Mouse (Mus musculus) hindbrain, embryonic 15.5 days (tissue): ENCODE data around the gene H2-M5. TPM values are rescaled to one million over a fixed set of nuclear protein-coding genes. Genes with fewer than 3 reads are reported as not detected.

Experiments
- ATAC-seq: fragments of 200-750 bp; cut with Nextera tagmentation; 2 replicates; pipeline ENCODE4 v1.8.0; 2017; ENCODE audit warnings: low read depth, moderate number of reproducible peaks, moderate TSS enrichment; ENCODE audit not compliant: low FRiP score
- H3K27ac ChIP-seq: fragments of 300-500 bp; sonication (generic); replicated peaks from 2 replicates; pipeline ENCODE4 v1.5.1; 2015; ENCODE audit warnings: mild to moderate bottlenecking, inconsistent platforms
- H3K27me3 ChIP-seq: fragments of 300-500 bp; sonication (generic); 2 replicates; pipeline ENCODE4 v1.6.1; 2015; ENCODE audit warnings: control low read depth, inconsistent platforms
- H3K36me3 ChIP-seq: fragments of 300-500 bp; sonication (generic); 2 replicates; pipeline ENCODE4 v1.6.1; 2015; ENCODE audit warnings: control low read depth, inconsistent platforms
- H3K4me1 ChIP-seq: fragments of 300-500 bp; sonication (generic); replicated peaks from 2 replicates; pipeline ENCODE4 v1.6.1; 2015; ENCODE audit warnings: control low read depth, inconsistent platforms
- H3K4me2 ChIP-seq: fragments of 300-500 bp; sonication (generic); 2 replicates; pipeline ENCODE4 v1.6.1; 2015; ENCODE audit warnings: moderate library complexity, mild to moderate bottlenecking, inconsistent platforms
- H3K4me3 ChIP-seq: fragments of 300-500 bp; sonication (generic); 2 replicates; pipeline ENCODE4 v1.5.1; 2015; ENCODE audit warnings: mild to moderate bottlenecking, inconsistent platforms
- H3K9ac ChIP-seq: fragments of 300-500 bp; sonication (generic); 2 replicates; pipeline ENCODE4 v1.6.1; 2015; ENCODE audit warnings: inconsistent platforms
- H3K9me3 ChIP-seq: fragments of 300-500 bp; sonication (generic); 2 replicates; pipeline ENCODE4 v1.6.1; 2016; ENCODE audit warnings: control low read depth, inconsistent platforms
- WGBS: fragments of 180-500 bp; shearing (Covaris S2); methylation state at CpG from one replicate; pipeline ENCODE4 v1.1.7; 2015; 5-methylcytosine and 5-hydroxymethylcytosine counted together
- polyA plus RNA-seq: library from polyadenylated mRNA; unstranded; fragments of >200 nt; fragmentation: Nextera tagmentation; extraction: Ambion mirVana; gene quantifications from 2 replicates; pipeline ENCODE4 v1.2.1, GENCODE M21; 2015

H2-M5 gene
- polyA plus RNA-seq, 1 experiment from 2014 or later, result 2.5 TPM

GRCm38 (mm10) chr17:37009460-37010042, 20.2 kb upstream of the H2-M5 start:
- 96% methylated on average over 17 of the region's 17 CpGs for WGBS
- H3K4me1 ChIP-seq, result peaks cover 21% of the 10 kb centered on the region
- H3K27ac ChIP-seq, result no peak overlapping the region
- no peaks in the 10 kb centered on the region for H3K9me3 ChIP-seq
- H3K9ac ChIP-seq, result no peak overlapping the region
- no peak for ATAC-seq
- H3K27me3 ChIP-seq, result no peaks in the 10 kb centered on the region
- H3K36me3 ChIP-seq, result peaks cover 54% of the 10 kb centered on the region
- no peak overlapping the region for H3K4me3 ChIP-seq
- H3K4me2 ChIP-seq, result no peak overlapping the region

DNA sequence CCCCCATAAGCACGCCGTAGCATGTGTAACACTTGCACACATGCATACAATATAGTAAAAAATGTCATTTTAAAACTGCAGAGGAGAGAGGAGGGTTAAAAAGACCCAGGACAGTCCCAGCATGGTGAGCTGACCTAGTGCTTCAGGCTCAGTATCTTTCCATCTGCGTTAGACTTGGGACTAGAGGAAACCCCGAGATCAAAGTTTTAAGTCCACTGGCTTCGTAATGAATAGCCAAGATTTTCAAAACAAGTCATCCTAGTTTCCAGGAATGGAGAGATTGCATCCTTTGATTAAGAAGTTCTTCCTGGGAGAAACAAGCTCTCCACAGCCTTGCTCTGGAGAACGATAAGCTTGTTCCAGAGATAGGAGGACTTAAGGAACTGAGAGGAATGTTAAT, 18.8 kb upstream of the H2-M5 start:
- WGBS, result 94% methylated on average over 6 of the region's 6 CpGs
- Histone ChIP-seq H3K27ac (no peak overlapping the region), H3K4me2 (no peak overlapping the region), H3K4me1 (peaks cover 32% of the 10 kb centered on the region), H3K27me3 (no peaks in the 10 kb centered on the region), H3K36me3 (peaks cover 54% of the 10 kb centered on the region), H3K9ac (no peak overlapping the region), H3K4me3 (no peak overlapping the region), H3K9me3 (no peaks in the 10 kb centered on the region)
- no peak for ATAC-seq

DNA sequence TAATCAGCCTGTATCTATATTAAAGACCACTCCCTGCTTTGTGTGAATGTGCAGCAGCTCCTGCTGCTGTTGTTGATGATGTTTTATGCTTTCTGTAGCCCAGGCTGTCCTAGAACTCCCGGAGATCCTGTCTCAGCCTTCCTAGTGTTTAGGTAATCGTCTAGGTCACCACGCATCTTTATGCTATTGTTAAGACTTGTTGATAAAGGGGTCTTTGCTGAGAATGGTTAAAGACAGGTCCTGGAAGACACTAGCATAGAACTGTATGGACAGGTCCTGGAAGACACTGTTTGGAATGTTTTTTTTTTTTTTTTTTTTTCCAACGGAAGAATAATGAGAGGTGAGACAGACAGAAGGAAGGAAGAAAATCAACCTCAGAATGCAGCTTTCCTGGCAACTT, 14.0 kb upstream of the H2-M5 start:
- ATAC-seq, result peak; percentile 19; the same call in 1 of the 2 replicates
- Histone ChIP-seq H3K9ac (peak overlapping the region; percentile 99), H3K27ac (peak overlapping the region; percentile 97), H3K9me3 (no peaks in the 10 kb centered on the region), H3K36me3 (peaks cover 24% of the 10 kb centered on the region), H3K4me1 (peaks cover 23% of the 10 kb centered on the region), H3K4me3 (peak overlapping the region; percentile 90), H3K4me2 (peak overlapping the region; percentile 71), H3K27me3 (no peaks in the 10 kb centered on the region)
- WGBS, result 15% methylated on average over 4 of the region's 4 CpGs

DNA sequence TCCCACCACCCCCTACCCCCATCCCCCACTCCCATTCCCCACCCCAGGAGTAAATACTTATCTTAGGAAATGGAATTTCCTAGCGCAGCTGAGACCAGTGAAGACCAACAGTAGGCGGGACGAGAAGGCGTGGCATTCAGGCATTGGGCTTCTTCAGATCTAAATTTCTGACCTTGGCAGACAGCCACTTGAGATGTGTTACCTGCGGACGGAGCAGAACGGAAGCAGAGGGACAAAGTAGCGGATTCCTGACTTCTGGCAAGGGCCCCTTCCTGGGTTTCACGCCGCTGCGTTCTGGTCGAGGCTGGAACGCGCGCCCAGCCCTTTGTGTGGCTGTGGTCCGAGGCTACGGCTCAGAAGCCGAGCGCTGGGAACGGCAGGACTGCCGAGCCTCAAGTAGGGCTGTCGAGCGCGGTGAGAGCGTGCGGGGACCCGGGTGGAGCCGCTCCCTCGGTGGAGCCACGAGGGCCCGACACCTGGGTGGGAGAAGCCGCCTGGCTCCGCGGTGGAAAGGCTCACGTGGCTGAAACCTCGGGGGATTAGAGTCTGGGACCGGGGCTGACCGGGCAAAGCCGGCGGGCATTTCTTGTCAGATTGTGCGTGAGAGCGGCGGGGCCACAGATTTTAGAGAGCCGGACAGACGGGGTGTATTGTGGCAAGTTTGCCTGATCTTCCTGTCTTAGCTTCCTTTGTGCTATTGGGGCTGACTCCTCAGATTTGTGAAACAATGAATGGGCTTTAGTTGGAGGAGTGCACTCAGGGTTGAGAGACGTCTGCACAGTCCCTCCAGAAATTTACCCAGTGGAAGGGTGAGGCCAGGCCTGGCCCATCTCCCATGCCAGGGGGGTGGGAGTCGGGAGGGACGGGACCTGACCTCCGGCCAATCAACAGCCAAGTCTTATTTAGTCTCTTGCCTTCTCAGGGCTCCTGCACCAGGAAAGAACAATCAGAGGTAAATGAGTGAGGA, 13.3 kb upstream of the H2-M5 start:
- H3K4me2 ChIP-seq, result peak overlapping the region; percentile 71
- H3K9ac ChIP-seq, result peak overlapping the region; percentile 99
- peaks cover 18% of the 10 kb centered on the region for H3K36me3 ChIP-seq
- no peaks in the 10 kb centered on the region for H3K9me3 ChIP-seq
- H3K27ac ChIP-seq, result peak overlapping the region; percentile 97
- H3K4me1 ChIP-seq, result peaks cover 23% of the 10 kb centered on the region
- H3K4me3 ChIP-seq, result peak overlapping the region; percentile 90
- under 1% methylated on average over 49 of the region's 49 CpGs for WGBS
- H3K27me3 ChIP-seq, result no peaks in the 10 kb centered on the region
- ATAC-seq, result peak; percentile 91

DNA sequence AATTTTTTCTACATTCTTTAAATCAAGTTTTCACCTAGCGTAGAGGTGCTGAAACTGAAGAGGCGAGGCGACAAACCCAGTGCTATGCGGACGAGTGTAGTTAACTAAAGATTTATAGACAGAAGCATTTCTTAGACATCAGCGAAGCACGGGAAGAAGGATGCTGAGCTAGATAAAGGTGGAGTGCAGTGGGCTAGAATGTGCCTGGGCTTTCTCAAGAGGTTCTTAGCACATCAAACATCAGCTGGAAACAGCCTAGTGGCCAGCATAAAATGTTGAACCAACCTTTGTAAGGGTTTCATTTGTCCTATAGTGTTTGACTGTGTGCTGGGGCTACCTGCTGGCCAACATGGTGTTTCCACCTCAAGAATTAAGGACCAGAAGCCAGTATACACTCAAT, 11.5 kb upstream of the H2-M5 start, which contains the start of gene Zfp57:
Gene Zfp57 (plus strand): TSS at position 301 of the 400 bp plus-strand sequence.
- Histone ChIP-seq H3K27me3 (no peaks in the 10 kb centered on the region), H3K9ac (no peak within 1 kb of the TSS), H3K36me3 (peaks cover 2% of the 10 kb centered on the region; the same call in 1 of the 2 replicates), H3K27ac (peak within 1 kb of the TSS; percentile 97; the same call in 1 of the 2 replicates), H3K9me3 (no peaks in the 10 kb centered on the region), H3K4me1 (peaks cover 18% of the 10 kb centered on the region), H3K4me3 (peak within 1 kb of the TSS; percentile 90), H3K4me2 (peak within 1 kb of the TSS; percentile 71)
- WGBS, result 95% methylated on average over 7 of the region's 7 CpGs
- no peak for ATAC-seq

DNA sequence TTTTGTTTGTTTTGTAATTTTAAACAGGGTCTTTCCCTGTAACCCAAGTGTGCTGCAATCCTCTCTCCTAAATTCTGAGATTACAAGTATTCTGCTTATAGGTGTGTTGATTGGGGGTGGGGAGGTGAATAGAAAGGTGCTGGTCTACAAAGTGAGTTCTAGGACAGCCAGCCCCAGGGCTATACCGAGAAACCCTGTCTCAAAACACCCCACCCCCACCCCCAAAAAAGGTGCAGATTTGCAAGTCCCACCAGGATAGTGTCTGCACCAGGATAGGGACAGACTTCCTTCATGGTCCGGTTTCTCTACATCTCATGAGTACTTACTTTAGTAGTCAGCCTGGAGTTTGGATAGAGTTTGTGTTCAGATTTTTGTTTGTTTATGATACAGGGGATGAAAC, 9.1 kb upstream of the H2-M5 start:
- ATAC-seq, result no peak
- WGBS, result 84% methylated on average over 2 of the region's 2 CpGs
- Histone ChIP-seq H3K4me1 (no peaks in the 10 kb centered on the region), H3K27me3 (no peaks in the 10 kb centered on the region), H3K36me3 (no peaks in the 10 kb centered on the region), H3K4me3 (no peak overlapping the region), H3K9ac (no peak overlapping the region), H3K9me3 (no peaks in the 10 kb centered on the region), H3K27ac (no peak overlapping the region), H3K4me2 (no peak overlapping the region)

DNA sequence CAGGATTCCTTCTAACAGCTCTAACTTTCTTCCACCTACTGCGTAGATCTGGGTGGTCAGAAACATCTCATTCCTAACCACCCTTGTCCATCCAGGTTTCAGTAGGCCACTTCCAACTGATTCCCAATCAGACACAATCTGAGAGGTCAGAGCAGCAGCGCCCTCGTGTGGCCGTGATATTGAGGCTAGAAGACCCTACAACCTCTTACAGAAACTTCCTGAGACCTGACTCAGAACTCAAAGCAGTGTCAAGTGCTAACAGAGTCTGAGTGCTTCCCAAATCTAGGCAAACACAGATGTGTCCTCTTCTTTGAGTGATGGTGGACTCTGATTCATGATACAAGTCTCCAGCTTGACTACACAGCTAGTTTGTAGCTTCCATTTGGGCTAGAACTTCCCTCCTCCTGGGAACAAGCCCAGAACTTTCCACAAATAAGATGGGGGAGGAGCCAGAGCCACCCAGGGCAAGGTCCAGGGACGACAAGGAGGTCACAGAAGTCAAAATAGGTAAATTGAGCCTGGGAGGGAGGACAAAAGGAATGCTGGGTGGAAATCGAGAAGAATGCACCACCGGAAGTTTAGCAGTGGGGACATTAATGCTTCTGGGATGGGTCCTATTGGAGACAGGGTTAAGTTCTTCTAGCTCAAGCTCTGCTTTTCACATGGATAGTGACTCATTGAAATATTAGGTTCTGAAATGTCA, 7.8 kb upstream of the H2-M5 start:
- no peak overlapping the region for H3K4me2 ChIP-seq
- H3K4me3 ChIP-seq, result no peak overlapping the region
- 29% methylated on average over 7 of the region's 7 CpGs for WGBS
- no peaks in the 10 kb centered on the region for H3K27me3 ChIP-seq
- no peak overlapping the region for H3K27ac ChIP-seq
- no peaks in the 10 kb centered on the region for H3K9me3 ChIP-seq
- ATAC-seq, result no peak
- no peaks in the 10 kb centered on the region for H3K4me1 ChIP-seq
- H3K9ac ChIP-seq, result no peak overlapping the region
- H3K36me3 ChIP-seq, result no peaks in the 10 kb centered on the region

- Histone ChIP-seq H3K9ac (no peak overlapping the region), H3K27me3 (no peaks in the 10 kb centered on the region), H3K4me2 (no peak overlapping the region), H3K36me3 (no peaks in the 10 kb centered on the region), H3K9me3 (no peaks in the 10 kb centered on the region), H3K4me3 (no peak overlapping the region), H3K4me1 (no peaks in the 10 kb centered on the region), H3K27ac (no peak overlapping the region)
- WGBS, result 55% methylated on average over 3 of the region's 3 CpGs
- ATAC-seq, result no peak
Measured at GRCm38 (mm10) chr17:36995448-36995847, 6.1 kb upstream of the H2-M5 start.

DNA sequence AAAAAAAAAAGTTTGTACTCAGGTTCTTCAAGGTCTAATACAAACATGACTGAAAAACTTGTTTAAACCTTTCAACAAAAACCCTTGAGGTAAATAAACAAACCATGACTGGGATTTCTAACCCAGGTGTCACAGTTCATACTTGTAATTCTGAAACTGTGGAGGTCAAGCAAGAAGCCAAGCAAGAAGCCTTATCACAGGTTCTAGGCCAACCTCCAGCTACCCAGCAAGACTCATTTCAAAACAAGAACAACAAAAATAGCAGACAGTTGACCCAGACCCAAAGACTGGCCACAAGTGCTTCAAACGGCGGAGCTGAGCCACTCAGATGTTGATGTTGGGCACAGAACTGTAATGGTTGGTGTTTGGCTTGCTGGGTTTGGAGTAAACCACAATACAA, 5.2 kb upstream of the H2-M5 start:
- Histone ChIP-seq H3K4me1 (no peaks in the 10 kb centered on the region), H3K4me3 (no peak overlapping the region), H3K9me3 (no peaks in the 10 kb centered on the region), H3K27me3 (peaks cover under 1% of the 10 kb centered on the region), H3K4me2 (no peak overlapping the region), H3K9ac (no peak overlapping the region), H3K27ac (no peak overlapping the region), H3K36me3 (no peaks in the 10 kb centered on the region)
- ATAC-seq, result no peak
- 93% methylated on average over 2 of the region's 2 CpGs for WGBS

DNA sequence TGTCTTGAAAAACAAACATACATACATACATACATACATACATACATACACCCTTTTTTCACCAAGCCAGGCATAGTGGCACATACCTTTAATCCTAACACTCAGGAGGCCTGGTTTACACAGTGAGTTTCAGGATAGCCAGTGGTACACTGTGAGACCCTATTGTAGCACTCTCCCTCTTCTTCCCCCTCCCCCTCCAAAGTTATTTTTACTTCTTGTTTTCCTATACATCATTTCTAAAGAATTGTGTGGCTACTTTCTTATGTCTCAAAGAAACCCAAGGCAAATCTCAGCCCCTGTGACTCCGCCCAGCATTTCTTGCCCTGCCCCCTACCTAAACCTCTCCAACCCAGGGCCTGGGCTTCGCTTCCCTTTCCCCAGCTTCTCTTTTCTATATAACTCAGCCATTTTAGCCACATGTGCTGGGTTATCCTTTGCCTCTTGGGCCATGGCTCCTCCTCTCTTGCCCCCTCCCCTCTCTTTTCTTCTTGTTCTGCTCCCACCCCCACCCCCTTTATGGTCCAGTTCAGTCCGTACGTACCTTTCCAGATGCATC, 4.5 kb upstream of the H2-M5 start:
- H3K36me3 ChIP-seq, result no peaks in the 10 kb centered on the region
- H3K27ac ChIP-seq, result no peak overlapping the region
- H3K9ac ChIP-seq, result no peak overlapping the region
- H3K4me1 ChIP-seq, result no peaks in the 10 kb centered on the region
- no peak overlapping the region for H3K4me2 ChIP-seq
- H3K9me3 ChIP-seq, result no peaks in the 10 kb centered on the region
- H3K27me3 ChIP-seq, result peaks cover 7% of the 10 kb centered on the region
- ATAC-seq, result no peak
- WGBS, result 89% methylated on average over 4 of the region's 4 CpGs
- H3K4me3 ChIP-seq, result no peak overlapping the region

GRCm38 (mm10) chr17:36992336-36993104, 3.2 kb upstream of the H2-M5 start:
- H3K27me3 ChIP-seq, result peaks cover 21% of the 10 kb centered on the region
- H3K9me3 ChIP-seq, result no peaks in the 10 kb centered on the region
- no peak for ATAC-seq
- H3K4me3 ChIP-seq, result no peak overlapping the region
- H3K4me1 ChIP-seq, result no peaks in the 10 kb centered on the region
- no peak overlapping the region for H3K4me2 ChIP-seq
- no peaks in the 10 kb centered on the region for H3K36me3 ChIP-seq
- H3K9ac ChIP-seq, result no peak overlapping the region
- 80% methylated on average over 3 of the region's 3 CpGs for WGBS
- no peak overlapping the region for H3K27ac ChIP-seq
